Mouse (Mus musculus): ENCODE results near the gene Cilp2. TPM values are rescaled to one million over a fixed set of nuclear protein-coding genes. Genes with fewer than 3 reads are reported as not detected.

Gene Cilp2
- total RNA-seq, 2 experiments from 2014 or later = 4.5 to 4.7 TPM

Other genes starting within 250 kb of the Cilp2 start
- gene Zfp964, start 233.2 kb downstream of the Cilp2 start, total RNA-seq (2021) = 1 to 10 TPM; 3.6 to 3.8 TPM
- gene Zfp869, start 177.0 kb downstream of the Cilp2 start, total RNA-seq (2021) = 10 to 100 TPM; 18.8 to 19.3 TPM
- 1 to 10 TPM; 5.3 to 5.6 TPM for gene Zfp963, start 137.7 kb downstream of the Cilp2 start, total RNA-seq (2021)
- gene Gm20422, start 112.8 kb downstream of the Cilp2 start, total RNA-seq (2021) = 1 to 10 TPM in 1 of 2 experiments, under 1 TPM in 1; 0.70 to 1.6 TPM
- gene Atp13a1, start 96.5 kb downstream of the Cilp2 start, total RNA-seq (2021) = 10 to 100 TPM; 51.9 to 52.3 TPM
- gene Zfp866, start 96.5 kb downstream of the Cilp2 start, total RNA-seq (2021) = 10 to 100 TPM; 41.5 to 41.7 TPM
- gene Gmip, start 79.0 kb downstream of the Cilp2 start, total RNA-seq (2021) = 10 to 100 TPM; 89.6 to 94.1 TPM
- 1 to 10 TPM; 7.2 to 7.7 TPM for gene Lpar2, start 65.3 kb downstream of the Cilp2 start, total RNA-seq (2021)
- 10 to 100 TPM; 24.3 to 25.0 TPM for gene Pbx4, start 55.2 kb downstream of the Cilp2 start, total RNA-seq (2021)
- not detected for gene Tssk6, start 14.5 kb upstream of the Cilp2 start, total RNA-seq (2021)
- 10 to 100 TPM; 79.0 to 86.6 TPM for gene Ndufa13, start 14.9 kb upstream of the Cilp2 start, total RNA-seq (2021)
- 10 to 100 TPM in 1 of 2 experiments, 1 to 10 TPM in 1; 9.5 to 10.4 TPM for gene Yjefn3, start 15.0 kb upstream of the Cilp2 start, total RNA-seq (2021)
- gene Gatad2a, start 108.7 kb upstream of the Cilp2 start, total RNA-seq (2021) = 10 to 100 TPM; 41.9 to 44.8 TPM
- gene Mau2, start 155.0 kb upstream of the Cilp2 start, total RNA-seq (2021) = 10 to 100 TPM; 87.6 to 88.9 TPM
- gene Sugp1, start 155.1 kb upstream of the Cilp2 start, total RNA-seq (2021) = 10 to 100 TPM; 48.5 to 52.6 TPM
- 1 to 10 TPM; 1.0 to 1.6 TPM for gene Tm6sf2, start 185.2 kb upstream of the Cilp2 start, total RNA-seq (2021)
- gene Hapln4, start 195.8 kb upstream of the Cilp2 start, total RNA-seq (2021) = 1 to 10 TPM; 1.4 to 1.5 TPM
- 100 to 1,000 TPM; 511 to 532 TPM for gene Ncan, start 233.2 kb upstream of the Cilp2 start, total RNA-seq (2021)
- 10 to 100 TPM; 33.0 to 34.5 TPM for gene Nr2c2ap, start 243.6 kb upstream of the Cilp2 start, total RNA-seq (2021)